Mouse (Mus musculus): ENCODE results near the gene Atp12a.

GRCm38 (mm10) chr14:56393704-56394312 lies 28.9 kb downstream of the Atp12a start:
- TF ChIP-seq CTCF (conservative IDR thresholded peaks at IDR 0.05; ENCODE audit: low read length) (no peak), POU5F1 (IDR thresholded peaks at IDR 0.05; ENCODE audit: borderline replicate concordance, low read length) (no peak), NANOG (IDR thresholded peaks at IDR 0.05; ENCODE audit: borderline replicate concordance, low read length) (no peak)

Data from E14TG2a.4 (cell line).